Mouse (Mus musculus) embryo, embryonic 11 days (tissue): ENCODE results near the gene Map1a.

Source experiments
- DNase-seq: peaks from one replicate; pipeline ENCODE4 v3.0.0-alpha.2; 2015

Gene Map1a

GRCm38 (mm10) chr2:121288901-121289729 lies at the start of gene Map1a:
Map1a (plus strand) TSS chr2:121289600.
- DNase-seq = peak; percentile 99

- DNase-seq = no peak
These were observed 45.3 kb upstream of the Map1a start for GRCm38 (mm10) chr2:121244099-121244498.

GRCm38 (mm10) chr2:121249758-121250157 lies 39.6 kb upstream of the Map1a start:
- DNase-seq = no peak

- no peak for DNase-seq
These were observed 21.0 kb upstream of the Map1a start for GRCm38 (mm10) chr2:121268446-121268845.

DNA sequence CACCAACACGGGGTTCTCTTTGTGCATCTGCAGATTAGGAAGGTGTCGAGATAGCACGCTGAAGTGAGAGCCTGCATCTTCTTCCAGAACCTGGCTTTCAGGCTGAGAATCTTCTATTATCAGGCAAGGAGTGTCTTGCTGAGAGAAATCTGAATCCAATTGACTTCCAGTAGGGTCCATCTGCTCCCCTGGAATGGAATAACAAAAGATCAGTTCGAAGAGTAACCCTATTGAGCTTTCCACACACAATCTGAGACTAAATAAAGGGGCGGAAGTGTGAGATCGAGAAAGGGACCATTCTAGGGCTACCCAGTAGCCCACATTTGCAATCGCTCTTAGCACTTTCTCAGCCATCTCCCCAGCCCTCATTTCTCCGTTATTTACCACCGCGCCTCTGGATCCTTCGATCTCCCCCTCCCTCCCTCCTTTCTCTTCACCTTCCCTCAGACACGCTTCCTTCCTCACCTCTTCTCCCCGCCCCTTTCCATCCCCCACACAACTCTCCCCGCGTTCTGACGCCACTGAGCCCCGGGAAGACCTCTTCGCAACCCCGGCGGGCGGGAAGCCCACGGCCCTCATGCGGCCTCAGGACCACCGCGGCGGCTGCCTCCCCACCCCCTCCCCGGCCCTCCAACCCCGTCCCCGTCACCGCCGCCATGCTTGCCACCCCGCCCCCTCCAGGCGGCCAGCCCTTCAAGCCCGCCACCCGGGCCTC lies 18.7 kb upstream of the Map1a start:
- peak; percentile 82 for DNase-seq

- peak; percentile 96 for DNase-seq
These were observed 18.0 kb upstream of the Map1a start, which contains the start of gene Trp53bp1 for GRCm38 (mm10) chr2:121271236-121271927. Trp53bp1 (minus strand) TSS chr2:121271407.

GRCm38 (mm10) chr2:121271928-121272516 lies 17.4 kb upstream of the Map1a start:
- DNase-seq = peak; percentile 13

DNA sequence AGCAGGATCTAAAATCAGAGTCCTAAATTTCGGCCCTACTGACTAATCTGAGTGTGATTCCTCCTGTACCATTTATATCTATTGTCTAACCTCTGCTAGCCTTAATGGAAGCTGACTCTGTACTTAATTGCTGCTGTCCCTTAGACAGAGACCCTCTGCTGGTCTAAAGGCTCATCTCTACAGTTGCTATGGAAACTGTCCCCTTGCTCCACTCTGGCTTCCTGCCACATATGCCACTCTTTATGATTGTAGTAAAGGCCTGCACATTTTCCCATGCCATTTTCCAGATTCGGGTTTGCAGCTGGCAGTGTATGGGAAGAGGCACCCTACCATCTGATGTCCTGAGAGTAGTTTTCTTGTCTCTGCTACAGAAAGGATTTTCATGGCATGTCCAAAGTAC lies 1.6 kb upstream of the Map1a start:
- no peak for DNase-seq

DNA sequence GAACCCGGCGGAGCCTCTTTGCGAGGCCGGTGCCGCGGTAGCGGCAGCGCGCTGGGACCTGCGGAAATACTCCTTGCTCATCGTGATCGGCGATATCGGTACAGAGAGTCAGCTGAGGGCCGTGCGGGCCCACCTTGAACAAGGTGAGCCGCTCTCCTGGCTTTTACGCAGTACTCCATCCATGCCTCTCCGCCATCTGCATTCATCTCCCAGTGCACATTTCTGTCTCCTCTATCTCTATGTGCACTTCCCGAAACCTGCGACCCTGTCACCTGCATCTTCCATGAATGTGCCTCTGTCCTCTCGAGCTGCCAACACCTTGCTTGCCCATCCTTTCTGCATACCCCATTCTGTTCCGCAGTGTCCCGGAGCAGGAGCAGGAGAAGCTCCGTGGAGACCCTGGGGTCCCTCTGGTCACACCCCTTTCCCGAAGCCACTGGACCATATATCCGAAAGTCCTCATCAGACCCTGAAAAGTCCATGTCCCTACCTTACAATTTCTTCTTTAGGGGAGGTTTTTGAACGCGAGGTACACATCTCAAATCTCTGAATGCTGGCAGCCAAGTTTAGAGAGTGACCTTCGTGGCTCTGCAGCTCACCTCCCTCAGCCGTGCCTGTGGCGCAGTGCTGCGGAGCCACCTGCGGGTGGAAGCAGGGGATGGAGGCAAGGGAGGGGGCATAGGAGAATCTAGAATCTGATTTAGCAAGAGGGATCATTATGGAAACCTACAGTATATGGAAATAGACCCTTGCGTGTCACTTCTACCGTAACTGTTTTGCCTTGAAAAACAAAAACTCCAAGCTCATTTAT lies 535 bp downstream of the Map1a start:
- peak; percentile 43 for DNase-seq

GRCm38 (mm10) chr2:121292316-121293013 lies 3.1 kb downstream of the Map1a start:
- no peak for DNase-seq

- DNase-seq = peak; percentile 25
These were observed 4.8 kb downstream of the Map1a start for GRCm38 (mm10) chr2:121294182-121294581.

DNA sequence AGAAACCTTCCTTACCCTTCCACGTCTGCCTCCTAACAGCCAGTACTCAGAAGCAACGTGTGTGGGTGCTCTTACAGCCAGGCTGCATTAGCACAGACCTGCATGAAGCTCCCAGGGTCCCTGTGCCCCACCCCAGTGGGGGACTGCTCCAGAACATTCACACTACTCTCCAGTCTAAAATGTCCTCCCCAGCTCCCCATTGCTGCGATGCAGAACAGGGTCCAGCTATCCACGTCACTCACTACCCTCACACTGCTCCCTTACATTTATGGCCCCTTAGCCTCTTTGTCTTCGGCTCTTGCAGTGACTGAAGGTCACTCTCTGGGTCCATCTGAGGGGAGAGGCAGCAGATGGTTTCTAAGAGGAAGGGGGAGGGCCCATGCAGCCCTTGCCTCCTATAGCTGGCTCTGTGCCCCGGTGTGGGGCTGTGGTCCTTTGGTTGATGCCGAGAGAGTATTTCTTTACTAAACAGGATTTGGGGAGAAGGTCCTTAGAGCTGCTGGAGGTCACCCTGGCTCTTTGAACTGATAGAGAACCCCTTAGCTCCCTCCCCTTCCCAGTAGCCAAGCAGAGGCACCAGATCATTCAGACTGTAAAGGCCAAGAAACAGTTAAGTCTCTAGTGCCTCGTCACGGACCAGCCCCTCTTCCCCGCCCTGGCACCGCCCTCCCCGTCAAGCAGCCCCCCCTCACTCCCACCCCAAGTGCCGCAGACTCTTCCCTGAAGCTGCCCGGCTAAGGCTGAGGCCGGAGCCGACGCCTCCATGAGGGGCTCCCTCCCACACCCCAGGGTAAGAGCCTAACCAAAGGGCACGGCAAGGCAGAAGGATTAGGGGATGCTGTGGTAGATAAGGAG lies 5.6 kb downstream of the Map1a start:
- DNase-seq = peak; percentile 76

DNA sequence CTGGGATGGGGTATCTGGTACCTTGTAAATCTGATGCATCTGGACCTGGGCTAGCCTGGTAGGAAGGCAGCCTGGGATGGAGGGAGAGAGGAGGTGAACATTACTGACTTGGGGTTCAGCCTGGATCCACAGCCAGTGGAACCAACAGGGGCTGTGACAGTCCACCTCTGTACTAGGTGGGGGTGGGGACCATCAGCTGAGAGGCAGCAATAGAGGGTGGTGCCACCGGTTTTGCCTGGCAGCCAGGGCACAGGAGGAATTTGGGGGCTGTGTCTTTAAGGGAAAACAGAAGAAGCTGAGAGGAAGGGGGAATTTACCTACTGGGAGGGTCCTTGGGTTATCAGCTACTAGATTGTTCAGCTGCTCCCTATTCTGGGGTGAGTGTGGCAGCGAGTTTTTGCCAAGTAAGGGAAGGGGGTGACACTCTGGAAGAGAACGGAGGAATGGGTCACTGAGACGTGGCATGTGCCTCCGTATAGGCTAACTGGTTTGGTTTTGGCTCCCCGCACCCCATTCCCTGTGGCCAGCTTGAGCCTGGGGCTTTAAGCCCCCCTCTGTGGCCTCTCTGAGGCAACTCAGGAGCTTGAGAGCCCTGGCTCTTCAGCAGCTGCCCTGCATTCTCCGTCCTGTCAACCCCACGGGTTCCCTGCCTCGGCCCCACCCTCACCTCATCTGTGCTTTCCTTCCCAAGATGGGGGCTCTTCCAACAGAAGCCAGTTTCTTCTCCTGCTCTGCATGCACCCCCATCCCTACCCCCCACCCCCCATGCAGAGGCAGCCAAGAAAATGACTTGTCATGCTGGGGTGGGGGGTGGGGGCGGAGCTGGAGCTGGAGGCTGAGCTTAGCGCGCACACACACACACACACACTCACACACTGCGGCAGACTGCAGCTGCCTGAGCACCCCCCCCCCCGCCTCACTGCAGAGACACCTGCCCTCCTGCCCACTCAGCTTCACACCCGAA lies 6.5 kb downstream of the Map1a start:
- peak; percentile 58 for DNase-seq

DNA sequence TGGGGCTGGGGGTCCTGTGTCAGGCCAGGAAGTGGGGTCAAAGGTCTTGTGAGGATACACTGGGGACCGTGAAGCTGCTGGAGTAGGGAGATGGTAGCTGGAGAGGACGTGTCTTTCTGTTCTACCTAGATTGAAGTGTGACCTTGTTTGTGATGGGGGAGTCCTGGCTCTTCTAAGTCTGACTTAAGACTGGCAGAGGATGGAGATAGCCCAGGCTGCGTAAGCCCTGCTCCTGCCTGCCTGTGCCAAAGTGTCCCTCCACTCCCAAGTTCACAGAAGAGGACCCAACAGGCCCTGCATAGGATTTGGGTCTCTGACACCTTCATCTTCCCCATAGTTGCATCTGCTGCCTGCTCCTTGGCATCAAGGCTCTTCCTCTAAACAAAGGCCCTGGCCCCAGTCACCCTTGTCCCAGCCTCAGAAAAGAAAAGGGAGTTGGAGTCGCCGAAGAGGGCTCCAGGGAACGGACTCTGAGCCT lies 7.4 kb downstream of the Map1a start:
- DNase-seq = no peak

GRCm38 (mm10) chr2:121297701-121298100 lies 8.3 kb downstream of the Map1a start:
- DNase-seq = peak; percentile 9

GRCm38 (mm10) chr2:121298131-121298530 lies 8.7 kb downstream of the Map1a start:
- peak; percentile 52 for DNase-seq

GRCm38 (mm10) chr2:121299471-121299870 lies 10.1 kb downstream of the Map1a start:
- no peak for DNase-seq

GRCm38 (mm10) chr2:121300036-121300435 lies 10.6 kb downstream of the Map1a start:
- no peak for DNase-seq

DNA sequence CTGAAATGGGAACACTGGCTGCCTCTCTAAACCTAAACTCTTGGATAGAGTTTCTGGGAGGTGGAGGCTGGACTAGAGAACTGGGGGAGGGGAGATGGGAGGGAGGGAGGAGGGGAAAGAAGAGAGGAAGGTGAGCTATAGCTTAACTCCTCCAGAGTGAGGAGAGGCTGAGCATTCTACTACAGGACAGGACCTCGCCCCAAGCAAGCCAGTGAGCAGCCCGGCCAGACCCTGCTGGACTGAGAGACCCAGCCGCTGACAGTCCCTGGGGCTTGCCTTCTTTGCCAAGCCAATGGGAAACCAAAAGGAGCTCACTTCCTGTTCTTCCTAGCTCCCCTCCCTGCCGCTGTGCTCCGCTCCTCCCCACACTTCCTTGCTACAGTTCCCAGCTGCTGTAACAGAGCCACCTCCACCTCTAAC lies 19.6 kb downstream of the Map1a start:
- DNase-seq = peak; percentile 26
